Mouse (Mus musculus) testis, adult 2 months (tissue): ENCODE measurements at regions not wholly inside any gene's neighbourhood (a gene's known extent, or its start where the extent isn't known, plus 50 kb on each side); places are given as distances from the start of the nearest gene placed in this dataset.

ENCODE experiments used
- H3K27ac ChIP-seq: fragments of 200-500 bp; 2 replicates; pipeline ENCODE4 v1.5.1; 2012; ENCODE audit warnings: low read depth, low read length; ENCODE audit not compliant: control insufficient read depth, insufficient read depth
- H3K27me3 ChIP-seq: fragments of 200-500 bp; 2 replicates; pipeline ENCODE4 v1.6.1; 2012; ENCODE audit warnings: mild to moderate bottlenecking, low read length, moderate library complexity; ENCODE audit not compliant: control insufficient read depth, insufficient read depth
- H3K36me3 ChIP-seq: fragments of 200-500 bp; 2 replicates; pipeline ENCODE4 v1.6.1; 2012; ENCODE audit warnings: mild to moderate bottlenecking, low read length; ENCODE audit not compliant: control insufficient read depth, insufficient read depth
- H3K4me1 ChIP-seq: fragments of 200-500 bp; 2 replicates; pipeline ENCODE4 v1.6.1; 2012; ENCODE audit warnings: low read length; ENCODE audit not compliant: control insufficient read depth, insufficient read depth
- H3K4me3 ChIP-seq: fragments of 200-500 bp; 2 replicates; pipeline ENCODE4 v1.5.1; 2012; ENCODE audit warnings: low read depth, mild to moderate bottlenecking, low read length, moderate library complexity, mixed read lengths; ENCODE audit not compliant: control insufficient read depth
- CTCF ChIP-seq: fragments of 200-500 bp; IDR thresholded peaks from 2 replicates; pipeline ENCODE4 v1.5.1; 2012; ENCODE audit warnings: low read depth, mild to moderate bottlenecking, inconsistent platforms, low read length, moderate library complexity; ENCODE audit not compliant: control insufficient read depth, insufficient read depth, insufficient replicate concordance
- POLR2A ChIP-seq: fragments of 200-500 bp; IDR thresholded peaks from 2 replicates; pipeline ENCODE4 v1.6.1; 2012; ENCODE audit warnings: low read depth, mild to moderate bottlenecking, inconsistent platforms, low read length, moderate library complexity; ENCODE audit not compliant: control insufficient read depth

- TF ChIP-seq POLR2A: no peak
- no peak for TF ChIP-seq CTCF
- Histone ChIP-seq H3K4me3 (no peak overlapping the region), H3K4me1 (no peaks in the 10 kb centered on the region), H3K36me3 (no peaks in the 10 kb centered on the region), H3K27me3 (no peaks in the 10 kb centered on the region), H3K27ac (no peak overlapping the region)
Measured at GRCm38 (mm10) chr3:151333867-151334341, 103.8 kb upstream of the Adgrl4 start.

DNA sequence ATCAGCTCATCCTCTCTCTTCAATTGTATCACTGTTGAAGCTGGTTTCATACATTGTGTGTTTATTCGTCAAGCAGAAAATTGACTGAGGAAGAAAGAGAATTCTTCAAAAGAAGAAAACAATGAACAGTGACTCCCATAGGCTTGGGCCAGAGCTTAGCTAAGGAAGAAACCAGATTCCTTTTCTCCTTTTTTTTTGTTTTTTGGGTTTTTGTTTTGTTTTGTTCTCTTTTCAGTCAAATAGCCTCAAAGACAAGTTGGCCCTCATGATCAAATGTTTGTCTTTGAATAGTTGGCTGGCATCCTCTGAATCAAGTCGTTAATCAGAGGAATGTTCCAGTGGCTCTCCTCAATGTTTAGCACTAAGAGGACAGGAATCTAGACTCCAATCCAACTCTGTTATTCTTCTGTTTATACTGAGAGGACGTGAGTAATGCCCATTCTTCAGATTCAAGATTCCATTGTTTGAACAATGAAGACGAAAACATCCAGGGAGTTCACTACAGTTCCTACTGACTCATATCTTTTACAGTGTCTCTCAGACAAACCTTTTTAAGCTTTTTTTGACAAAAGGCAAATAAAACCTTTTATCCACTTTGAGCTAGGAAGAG lies 86.1 kb upstream of the Adgrl4 start:
- no peaks in the 10 kb centered on the region for H3K27me3 ChIP-seq
- no peak overlapping the region for H3K27ac ChIP-seq
- H3K4me1 ChIP-seq: no peaks in the 10 kb centered on the region
- no peak overlapping the region for H3K4me3 ChIP-seq
- H3K36me3 ChIP-seq: no peaks in the 10 kb centered on the region
- no peak for TF ChIP-seq POLR2A
- no peak for TF ChIP-seq CTCF

- no peak for TF ChIP-seq POLR2A
- H3K4me1 ChIP-seq: no peaks in the 10 kb centered on the region
- no peaks in the 10 kb centered on the region for H3K27me3 ChIP-seq
- H3K4me3 ChIP-seq: no peak overlapping the region
- no peaks in the 10 kb centered on the region for H3K36me3 ChIP-seq
- H3K27ac ChIP-seq: no peak overlapping the region
Measured at GRCm38 (mm10) chr3:151366302-151366701, 71.4 kb upstream of the Adgrl4 start.

DNA sequence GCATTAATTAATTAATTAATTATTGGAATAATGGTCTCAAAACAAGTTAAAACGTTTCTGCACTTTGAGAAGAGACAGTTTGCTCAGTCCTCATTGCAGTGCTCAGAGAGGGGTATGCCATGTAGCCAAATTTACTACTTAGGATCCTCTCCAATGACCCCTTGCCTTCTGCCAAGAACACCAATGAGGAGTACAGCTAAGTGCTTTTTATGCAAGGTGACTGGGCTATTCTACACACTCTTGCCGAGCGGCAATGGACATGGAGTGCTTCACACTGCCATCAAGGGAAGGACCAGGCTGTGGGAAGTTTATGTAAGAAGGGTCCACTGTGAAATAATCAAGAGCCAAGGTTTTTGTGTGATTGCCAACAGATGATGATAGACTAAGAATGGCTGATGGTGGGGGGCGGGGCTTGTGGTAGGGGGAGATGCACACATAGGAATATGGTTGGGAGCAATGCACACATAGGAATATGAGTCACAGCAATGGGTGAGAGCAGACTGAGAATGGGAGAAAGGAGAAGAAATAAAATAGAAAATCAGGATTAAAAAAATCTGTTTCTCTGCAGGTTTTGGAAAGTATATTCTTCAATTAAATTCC lies 70.9 kb upstream of the Adgrl4 start:
- Histone ChIP-seq H3K27me3 (no peaks in the 10 kb centered on the region), H3K36me3 (no peaks in the 10 kb centered on the region), H3K4me3 (no peak overlapping the region), H3K4me1 (no peaks in the 10 kb centered on the region), H3K27ac (no peak overlapping the region)
- no peak for TF ChIP-seq POLR2A
- TF ChIP-seq CTCF: no peak

DNA sequence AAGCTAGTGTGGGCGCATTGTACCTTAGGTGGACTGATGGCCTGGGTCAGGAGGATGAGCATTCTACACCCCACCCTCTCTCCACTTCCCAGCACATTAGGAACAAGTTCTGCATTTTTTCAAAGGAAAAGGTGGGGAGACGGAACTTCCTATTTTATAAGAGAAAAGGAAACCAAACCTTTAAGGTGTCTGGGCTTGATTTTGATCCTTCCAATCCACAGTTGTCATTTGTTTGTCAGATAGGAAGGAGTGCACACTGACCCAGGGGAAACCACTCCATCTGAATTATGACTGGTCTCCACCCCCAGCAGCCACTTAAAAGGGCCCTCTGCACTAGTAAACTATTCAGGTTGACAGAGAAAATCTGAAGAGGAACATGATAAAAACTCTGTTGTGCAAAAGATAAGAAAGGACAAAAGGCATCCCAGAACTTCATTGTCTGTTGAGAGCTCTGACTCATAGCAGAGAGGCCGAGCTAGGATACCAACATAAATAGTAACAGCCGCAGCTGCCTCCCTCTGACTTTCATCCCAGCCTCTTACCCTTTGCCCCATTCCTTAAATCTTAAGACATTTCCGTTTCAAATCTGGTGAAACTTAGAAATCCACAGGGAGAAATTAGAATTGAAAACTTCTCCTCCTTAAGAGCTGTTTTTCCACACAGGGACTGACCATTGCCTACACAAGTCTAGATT lies 54.2 kb upstream of the Adgrl4 start:
- Histone ChIP-seq H3K27me3 (no peaks in the 10 kb centered on the region), H3K4me3 (no peak overlapping the region), H3K36me3 (no peaks in the 10 kb centered on the region), H3K4me1 (no peaks in the 10 kb centered on the region), H3K27ac (no peak overlapping the region)
- TF ChIP-seq POLR2A: no peak
- no peak for TF ChIP-seq CTCF

DNA sequence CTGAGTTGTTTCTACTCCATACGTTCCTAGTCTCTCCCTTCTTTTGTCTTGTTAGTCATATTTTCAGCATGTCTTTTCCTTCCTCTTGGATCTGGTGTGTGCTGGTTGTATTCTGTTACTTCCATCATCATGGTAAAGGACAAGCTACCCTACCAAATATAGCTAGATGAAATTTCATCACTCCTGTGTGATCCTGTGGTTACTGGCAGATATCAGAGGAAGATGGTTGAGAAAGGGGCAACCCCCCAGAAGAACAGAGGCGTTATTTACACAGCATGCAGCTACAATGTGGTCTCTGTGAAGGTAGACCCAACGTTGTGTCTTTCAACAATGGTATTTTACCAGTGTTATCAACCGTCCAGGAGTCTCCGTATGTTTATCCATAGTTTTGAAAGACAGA lies 52.8 kb upstream of the Adgrl4 start:
- TF ChIP-seq CTCF (no peak), POLR2A (no peak)
- no peaks in the 10 kb centered on the region for H3K36me3 ChIP-seq
- H3K4me3 ChIP-seq: no peak overlapping the region
- H3K4me1 ChIP-seq: no peaks in the 10 kb centered on the region
- H3K27ac ChIP-seq: no peak overlapping the region
- no peaks in the 10 kb centered on the region for H3K27me3 ChIP-seq

GRCm38 (mm10) chr3:151386103-151386502 lies 51.6 kb upstream of the Adgrl4 start:
- TF ChIP-seq POLR2A (no peak), CTCF (no peak)
- H3K27me3 ChIP-seq: no peaks in the 10 kb centered on the region
- no peak overlapping the region for H3K4me3 ChIP-seq
- H3K36me3 ChIP-seq: no peaks in the 10 kb centered on the region
- no peak overlapping the region for H3K27ac ChIP-seq
- no peaks in the 10 kb centered on the region for H3K4me1 ChIP-seq
